Mouse (Mus musculus): ENCODE measurements around the gene Tlr13.

GRCm38 (mm10) chrX:106135916-106136575 is 7.0 kb upstream of the Tlr13 start:
- TF ChIP-seq CTCF (IDR thresholded peaks at IDR 0.05; ENCODE audit: extremely low read depth, insufficient read depth, low read length) (no peak), POLR2A (IDR thresholded peaks at IDR 0.05; ENCODE audit: extremely low read depth, insufficient read depth, low read length) (no peak)

All from cortical plate, adult 2 months (tissue).